Mouse (Mus musculus): ENCODE measurements around the gene Rnf220.

Gene Rnf220

DNA sequence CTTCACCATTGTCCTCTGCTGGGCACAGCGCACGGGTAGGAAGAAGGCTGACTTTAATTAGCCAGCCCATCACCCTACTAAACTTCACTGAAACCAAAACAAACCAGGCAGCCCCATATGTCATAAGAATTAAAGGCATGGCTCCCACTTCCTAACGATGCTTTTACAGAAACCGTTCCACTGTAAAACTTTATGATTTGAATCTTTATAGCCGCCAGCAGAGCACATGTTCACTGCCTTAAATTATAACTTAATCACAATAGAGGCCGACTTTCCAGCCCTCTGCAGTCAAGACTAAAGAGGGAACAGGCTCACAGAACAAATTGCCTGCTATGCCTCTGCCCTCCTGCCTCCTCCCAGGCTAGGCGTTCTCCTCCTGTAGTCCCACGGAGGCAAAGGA lies 62.5 kb downstream of the Rnf220 start:
- no peak for DNase-seq

DNA sequence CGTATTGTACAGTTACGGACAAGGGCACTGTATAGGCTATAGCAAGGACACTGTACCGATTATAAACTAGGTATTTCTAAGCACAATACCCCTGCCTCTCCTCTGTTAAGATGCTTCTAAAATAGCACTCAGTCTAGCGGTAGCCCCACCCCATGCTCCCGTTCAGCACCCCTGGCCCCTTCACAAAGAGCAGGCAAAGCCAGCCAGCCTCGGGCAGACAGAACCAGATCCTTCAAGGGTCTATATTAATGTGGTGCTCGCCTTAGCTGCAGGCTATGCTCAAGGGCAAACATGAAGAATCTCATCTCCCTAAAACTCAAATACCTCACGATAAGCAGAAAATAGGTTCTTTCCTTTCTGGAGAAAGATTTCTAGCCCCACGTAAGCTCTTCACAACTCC lies 67.2 kb downstream of the Rnf220 start:
- DNase-seq, result no peak

DNA sequence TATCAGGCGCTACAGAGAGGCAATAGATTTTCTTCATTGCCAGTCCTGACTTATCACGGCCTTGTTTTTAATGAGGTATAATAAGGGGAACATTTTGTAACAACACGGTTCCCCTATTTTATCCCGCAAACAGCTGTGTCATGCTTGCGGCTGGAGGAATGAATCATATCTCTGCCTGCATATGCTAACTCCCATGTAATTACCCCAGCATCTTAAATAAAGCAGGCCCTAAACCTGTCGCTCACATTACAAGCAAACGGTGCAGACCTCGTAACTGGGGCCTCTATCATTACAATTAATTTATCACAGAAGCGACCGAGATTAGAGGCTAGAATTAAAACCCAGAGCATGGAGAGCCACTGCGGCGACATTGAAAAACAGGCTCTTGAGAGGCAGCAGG lies 69.3 kb downstream of the Rnf220 start:
- no peak for DNase-seq

DNA sequence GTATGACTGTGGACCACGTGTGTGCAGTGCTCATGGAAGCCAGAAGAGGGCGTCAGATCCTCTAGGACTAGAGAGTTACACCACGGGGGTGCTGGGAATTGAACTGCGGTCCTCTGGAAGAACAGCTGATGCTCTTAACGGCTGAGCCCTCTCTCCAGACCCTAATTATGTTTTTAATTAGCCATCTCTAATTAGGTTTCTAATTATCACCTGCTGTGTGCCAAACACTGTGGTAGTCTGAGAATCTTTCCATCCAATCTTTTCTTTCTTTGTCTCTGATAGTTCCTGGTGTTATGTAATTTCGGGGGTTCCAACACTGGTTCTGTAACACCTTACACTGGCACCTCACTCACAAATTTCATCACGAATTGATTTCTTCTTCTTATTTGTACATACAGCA lies 75.8 kb downstream of the Rnf220 start:
- DNase-seq, result no peak

DNA sequence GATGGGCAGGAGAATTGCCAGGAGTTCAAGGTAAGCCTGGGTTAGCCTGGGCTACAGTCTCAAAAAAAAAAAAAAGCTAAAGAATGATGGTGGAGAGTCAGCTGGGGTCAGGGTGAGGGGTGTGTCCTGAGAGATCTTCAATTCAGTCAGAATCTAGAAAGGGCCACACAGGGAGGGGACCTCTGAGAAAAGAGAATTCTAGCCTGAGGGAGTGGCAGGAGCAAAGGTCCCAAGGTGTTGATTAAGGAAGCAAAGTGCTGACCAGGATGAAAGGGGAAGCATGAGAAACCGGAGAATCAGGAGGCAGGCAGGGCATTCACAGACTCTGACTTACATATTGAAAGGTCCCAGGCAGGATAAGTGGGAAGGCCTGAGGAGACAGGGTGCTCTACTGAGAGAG lies 80.0 kb downstream of the Rnf220 start:
- DNase-seq, result no peak

DNA sequence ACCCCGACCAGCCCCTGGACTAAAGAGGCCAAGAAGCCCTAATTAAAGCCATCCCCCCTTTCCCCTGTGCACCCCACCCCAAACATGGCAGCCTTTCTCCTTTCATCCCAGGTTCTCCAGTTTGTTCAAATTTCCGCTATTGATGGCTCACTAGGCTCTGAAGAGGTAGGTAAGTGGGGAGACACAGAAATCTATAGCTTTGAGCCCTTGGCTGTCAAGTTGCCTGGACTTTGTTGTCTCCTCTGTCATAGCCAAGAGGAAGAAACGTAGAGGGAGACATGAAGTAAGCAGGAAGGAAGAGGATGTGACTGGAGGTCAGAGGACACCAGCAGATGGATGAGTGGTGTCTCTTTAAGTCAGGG lies 86.8 kb downstream of the Rnf220 start:
- DNase-seq, result no peak

DNA sequence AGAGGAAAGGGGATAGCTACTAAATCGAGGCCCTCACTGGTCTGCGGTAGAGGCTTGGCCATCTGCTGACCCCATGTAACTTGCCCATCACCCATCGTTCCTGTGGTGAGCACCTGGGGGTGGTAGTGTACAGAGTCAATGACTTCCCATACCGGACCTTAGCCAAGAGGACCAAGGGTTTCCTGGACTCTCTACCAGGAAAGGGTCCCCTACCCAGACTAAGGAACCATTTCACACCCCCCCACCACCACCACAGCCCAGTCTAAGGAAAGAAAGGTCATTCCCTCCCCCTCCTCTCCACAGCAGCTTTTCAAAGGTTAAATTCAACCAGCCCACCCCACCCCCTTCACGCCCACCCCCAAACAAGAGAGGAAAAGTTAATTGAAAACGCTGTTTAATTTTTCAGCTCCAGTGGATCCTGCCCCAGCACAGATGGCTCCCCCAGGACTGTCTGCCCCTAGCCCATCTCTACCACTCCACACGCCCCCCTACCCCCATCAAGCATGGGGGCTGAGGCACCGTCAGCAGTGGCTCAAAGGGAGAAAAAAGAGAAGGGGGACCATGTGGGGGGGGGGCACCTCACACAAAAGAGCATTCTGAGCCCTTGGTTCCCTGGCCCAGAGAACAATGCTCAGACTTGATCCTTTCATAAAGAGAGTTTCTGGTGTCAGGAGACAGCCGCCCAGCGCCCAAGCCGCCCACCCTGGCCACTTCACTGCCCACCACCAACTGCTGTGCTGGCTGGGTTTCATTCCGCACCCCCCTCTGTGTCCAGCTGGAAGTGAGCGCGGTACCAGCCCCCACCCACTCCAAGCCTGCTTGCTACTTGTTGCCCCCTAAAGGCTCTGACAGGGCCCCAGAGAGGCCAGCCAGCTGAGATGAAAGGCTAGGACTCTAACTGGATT lies 87.5 kb downstream of the Rnf220 start:
- no peak for DNase-seq

DNA sequence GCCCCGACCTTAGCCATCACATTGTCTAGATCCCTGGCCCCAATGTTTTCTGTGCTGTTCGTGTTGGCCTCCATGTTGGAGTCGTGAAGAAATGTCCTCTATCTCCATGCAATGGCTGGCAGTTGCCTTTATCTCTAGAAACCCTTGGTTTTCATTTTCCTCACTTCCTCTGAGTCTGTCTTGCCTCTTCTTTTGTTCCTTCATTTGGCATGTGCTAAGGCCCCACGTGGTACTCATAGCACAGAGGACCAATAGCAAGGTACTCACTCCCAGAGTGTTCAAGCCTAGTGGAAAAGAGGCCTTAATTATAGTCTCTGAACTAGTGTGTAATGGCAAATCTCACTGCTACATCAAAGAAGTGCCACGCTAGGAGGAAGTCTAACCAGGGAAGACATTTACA lies 88.9 kb downstream of the Rnf220 start:
- no peak for DNase-seq

DNA sequence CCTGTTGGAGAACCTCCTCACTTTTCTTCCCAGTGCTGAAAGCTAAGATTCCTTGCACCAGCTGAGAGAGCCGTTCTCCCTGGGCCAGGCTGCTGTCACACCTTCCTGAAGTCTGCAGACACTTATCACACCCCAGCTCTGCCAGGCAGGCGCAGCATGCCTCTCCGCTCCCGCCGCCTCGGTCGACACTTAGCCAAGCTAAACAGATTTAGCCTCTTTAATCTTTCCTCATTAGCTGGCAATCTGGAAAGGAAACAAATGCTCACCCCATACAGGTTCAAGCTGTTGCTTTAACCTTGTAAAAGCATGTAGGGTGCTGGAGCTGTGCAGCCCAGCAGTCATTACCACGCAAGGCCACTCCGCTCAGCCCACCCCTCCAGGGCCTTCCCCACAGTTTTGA lies 90.9 kb downstream of the Rnf220 start:
- no peak for DNase-seq

DNA sequence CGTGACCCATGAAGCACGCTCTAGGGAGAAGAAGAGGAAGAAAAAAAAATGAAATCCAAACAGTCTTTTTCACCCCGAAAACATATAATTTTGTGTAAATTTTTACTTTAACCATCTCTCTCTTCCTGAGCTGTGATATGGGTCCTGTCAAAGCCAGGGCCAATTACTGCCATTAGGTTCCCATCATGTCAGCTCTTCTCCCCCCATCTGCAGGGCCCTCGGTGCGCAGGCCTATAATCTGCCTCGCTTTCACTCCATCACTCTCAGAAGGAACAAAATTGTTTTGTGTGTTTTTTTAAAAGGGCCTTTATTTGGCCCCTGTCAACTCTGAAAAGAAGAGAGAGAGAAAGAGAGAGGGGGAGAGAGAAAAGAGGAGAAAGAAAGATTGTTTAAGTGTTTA lies 91.6 kb downstream of the Rnf220 start:
- no peak for DNase-seq

DNA sequence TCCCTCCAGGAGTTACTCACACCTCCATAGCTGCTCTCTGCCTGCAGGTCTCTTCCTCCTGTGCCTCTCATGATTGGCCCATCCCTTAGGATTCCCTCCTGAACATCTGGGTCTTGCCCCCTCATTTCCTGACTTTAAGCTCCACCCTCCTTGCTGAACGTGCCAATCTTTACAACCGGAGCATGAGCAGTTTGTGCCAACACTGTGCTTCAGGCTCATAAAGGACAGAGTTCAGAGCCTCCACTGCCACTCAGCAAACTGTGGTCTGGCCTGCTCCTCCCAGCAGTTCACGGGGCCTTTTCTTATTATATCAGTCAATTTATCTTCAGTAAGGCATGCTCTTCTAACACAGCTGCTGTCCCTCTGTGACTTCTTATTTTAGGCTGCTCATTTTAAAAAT lies 93.4 kb downstream of the Rnf220 start:
- DNase-seq, result no peak

DNA sequence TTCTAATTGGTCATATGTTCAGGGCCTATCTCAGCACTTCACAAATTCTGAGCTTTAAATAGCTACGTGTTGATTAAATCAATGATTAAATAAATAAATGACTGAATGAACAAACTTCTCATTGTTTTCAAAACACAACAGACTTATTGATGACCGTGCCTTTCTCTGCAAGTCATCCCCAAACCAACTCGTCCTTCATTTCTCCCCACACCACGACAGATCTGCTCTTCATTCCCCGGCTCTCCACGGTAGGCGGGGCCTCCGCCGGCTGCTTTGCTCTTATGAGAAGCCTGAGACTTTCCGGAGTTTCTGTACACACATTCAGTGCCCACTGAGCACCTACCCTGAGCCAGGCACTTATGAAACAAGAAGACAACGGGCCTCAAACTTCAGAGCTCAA lies 99.7 kb downstream of the Rnf220 start:
- DNase-seq, result no peak

DNA sequence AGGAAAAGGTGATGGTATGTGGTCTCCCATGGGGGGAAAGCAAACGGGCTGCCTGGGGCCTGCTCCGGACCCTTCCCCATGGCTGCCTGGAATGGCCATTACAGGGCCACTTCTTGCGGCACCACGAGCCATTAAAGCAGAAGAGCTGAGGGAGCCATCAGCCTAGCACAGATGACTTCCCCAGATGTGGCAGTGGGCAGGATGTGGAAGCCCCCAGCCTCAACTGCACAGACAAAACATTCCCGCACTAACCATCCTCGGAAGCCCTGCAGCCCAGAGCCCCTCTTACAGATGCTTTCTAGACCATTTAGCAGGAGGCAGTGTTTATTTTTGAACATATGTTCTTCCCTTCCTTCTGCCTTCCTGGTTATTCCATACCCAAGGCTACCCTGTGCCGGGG lies 103.8 kb downstream of the Rnf220 start:
- DNase-seq, result no peak

DNA sequence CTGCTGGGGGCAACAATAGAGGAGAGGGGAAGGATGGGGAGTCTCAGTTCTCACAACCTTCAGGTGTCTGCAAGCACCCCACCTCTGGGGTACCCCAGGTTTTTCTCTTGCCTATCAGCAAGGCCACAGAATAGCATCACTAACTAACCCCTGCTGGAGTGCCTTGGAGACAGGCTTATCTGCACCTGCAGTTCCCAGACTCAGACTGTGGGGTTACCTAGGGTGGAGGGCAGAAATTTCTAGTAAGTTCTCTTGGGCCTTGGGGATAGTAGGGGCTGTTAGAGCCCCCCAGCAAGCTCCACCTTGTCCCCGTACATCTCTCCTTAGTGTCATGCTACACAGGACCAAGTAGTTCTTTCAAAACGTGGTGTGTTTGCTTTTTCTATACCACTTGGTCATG lies 104.5 kb downstream of the Rnf220 start:
- no peak for DNase-seq

DNA sequence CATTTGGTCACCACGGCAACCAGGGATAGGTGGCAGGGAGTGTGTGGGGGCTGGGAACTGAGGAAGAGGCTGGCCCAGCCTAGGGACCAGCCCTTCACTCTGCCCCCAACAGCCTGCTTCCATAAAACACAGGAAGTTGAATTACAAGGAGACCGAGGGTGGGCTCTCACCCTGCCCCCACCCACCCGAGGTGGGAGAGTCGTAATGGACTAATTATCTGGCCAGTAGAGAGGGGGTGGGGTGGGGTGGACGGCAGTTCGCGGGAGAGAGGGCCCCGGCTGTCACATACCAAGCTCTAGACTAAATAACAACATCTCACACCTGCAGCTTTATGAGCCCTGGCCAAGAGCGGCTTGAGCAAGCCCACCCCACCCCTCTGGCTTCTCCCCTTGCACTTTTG lies 104.9 kb downstream of the Rnf220 start:
- DNase-seq, result no peak

DNA sequence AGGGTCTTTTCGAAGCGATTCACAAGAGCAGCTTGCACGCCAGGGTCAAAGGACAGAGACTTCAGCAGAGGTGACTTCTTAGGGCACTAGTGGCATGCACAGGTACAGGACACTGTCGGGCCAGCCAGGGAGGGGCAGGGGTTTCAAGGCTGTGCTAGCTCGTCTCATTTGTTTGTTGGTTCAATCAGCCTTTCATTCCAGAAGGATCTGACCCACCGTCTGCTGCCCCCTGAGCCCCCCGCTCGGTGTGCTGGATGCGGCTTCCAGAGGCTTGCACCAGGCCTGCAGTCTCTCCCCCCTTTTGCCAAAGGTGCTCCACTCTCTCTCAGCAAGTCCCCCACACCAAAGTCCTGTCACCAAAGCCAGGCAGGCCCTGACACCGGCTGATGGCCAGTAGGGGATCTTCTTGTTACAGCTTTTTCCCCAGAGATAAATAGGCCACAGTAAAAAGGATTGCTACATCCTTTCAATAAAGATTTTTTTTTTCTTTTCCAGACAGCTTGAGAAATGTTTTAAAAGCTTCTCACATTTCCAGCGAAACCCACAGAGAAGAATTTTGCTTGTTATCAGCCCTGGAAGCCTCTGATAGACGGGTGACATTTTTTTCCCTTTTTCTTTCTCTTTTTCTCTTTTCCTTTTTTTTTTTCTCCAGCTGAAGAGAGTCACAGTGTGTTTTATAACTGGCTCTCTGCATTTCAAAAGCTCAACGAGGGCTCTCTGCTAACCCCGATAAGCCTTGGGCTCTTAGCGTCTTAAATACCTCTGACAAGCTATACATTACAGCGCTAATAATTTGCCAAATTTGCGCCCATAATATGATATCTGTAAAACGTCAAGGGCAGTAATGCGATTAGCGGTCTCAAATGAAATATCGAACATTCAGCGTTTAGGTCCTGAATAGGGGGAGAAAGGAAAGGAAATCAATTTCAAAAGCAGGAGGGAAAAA lies 105.7 kb downstream of the Rnf220 start:
- DNase-seq, result no peak

DNA sequence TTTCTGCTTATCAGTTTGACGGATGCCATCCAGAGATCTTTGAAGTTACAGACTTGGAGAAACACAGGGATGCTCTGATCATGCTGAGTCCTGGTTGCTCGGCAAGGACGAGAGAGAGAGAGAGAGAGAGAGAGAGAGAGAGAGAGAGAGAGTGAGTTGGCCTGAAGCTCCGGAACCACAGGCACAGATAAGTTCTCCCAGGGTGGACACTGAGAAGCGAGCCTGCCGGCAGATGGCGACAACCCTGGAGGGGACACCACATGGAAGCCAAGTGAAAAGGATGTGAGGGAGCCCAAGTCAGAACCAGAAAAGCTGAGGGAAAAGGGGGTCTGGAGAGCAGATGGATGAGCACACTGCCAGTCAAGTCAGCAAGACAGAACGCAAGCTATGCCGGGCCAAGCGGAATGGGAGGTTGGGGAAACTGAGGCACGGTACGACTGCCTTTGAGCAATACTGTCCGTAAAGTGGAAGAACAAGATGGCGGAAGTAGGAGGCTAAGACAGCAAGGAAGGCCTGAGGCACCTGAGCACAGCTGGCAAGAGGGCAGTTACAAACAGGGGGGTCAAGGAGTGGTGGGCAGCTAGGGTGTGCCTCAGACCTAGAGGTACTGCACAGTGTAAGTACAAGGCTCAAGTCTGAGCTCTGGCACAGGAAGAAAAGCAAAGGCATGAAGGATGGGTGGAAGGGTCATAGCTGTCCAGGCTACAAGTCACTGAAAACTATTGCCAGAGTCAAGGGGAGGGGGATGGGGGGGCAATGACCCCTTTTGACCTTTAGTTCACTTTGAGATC lies 107.4 kb downstream of the Rnf220 start:
- DNase-seq, result no peak

DNA sequence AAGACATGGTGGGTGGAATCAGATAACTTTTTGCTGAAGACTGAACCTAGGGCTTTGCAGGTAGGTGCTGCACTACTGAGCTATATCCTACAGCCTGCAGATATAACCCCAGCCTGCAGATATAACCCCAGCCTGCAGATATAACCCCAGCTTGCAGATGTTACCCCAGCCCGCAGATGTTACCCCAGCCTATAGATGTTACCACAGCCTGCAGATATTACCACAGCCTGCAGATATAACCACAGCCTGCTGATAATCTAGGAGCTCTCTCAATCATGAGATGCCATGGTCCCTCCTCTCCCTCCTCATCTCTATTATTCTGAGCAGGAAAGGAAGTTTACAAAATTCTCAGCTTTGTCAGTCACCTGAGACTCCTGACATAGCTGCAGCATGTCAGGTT lies 111.6 kb downstream of the Rnf220 start:
- DNase-seq, result no peak

DNA sequence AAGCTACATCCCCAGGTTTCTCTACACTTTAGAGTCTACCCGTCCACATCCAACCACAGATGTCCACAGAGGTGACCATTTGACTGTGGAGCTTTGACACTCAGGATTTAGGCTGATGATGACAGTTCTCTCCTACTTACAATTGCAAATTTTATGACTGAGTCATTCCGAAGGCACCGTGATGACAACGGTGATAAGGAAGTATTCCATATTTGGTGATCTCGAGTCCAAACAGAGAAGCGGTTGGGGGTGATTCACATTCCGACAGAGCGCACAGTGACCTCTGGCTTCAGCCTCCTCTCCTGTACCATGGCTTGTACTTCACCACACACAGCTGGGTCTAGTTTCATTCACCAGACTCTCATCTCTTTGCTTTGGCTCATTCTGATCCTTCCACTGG lies 115.0 kb downstream of the Rnf220 start:
- no peak for DNase-seq

DNA sequence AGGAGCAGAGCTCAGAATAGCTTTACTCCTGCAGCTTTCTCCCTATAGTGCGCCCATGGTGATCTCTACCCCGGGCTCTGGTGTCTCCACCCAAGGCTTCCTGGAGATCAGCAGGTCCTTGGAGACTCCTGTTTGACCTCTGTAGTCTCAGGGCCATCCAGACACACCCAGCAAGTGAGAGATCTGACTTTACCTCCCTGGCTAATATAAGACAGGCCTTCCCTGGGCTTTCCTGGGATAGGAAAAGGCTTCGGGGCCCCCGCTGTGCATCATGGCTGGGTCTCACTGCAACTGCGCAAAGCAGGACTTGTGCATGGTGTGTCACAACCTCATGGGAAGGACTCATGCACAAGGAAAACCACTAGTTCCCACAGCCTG lies 116.3 kb downstream of the Rnf220 start:
- no peak for DNase-seq

DNA sequence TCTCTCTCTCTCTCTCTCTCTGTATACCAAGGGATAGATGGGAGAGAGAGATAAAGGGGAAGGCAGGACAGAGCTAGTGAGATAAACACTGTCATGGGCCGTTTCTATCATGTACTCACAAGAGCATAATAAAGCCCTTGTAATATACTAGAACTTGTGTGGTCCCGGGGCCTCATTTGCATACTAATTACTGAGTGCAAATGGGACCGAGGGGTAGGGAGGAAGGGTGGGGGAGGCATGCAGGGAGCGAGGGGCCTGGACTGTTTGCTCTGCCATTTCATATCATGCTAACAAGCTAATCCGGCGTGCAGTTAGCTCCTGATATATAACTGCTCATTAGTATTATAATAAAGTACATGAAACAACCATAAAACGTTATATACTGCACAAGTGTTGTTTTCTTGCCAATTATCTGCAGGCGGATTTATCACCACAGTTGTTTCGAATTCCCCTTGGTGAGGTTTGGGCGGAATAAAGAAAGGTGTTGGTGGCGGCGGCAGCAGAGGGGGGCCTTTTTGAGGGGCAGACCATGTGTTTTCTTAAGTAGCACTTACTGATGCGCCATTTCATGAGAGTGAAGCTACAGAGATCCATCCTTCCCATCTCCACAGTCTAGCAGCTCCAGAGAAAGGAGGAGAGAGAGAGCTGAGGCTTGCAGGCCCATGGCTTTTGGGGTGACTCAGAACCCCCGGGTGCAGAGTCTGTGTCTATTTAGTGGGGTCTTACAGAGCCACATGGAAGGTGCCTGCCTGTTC lies 116.9 kb downstream of the Rnf220 start:
- no peak for DNase-seq

DNA sequence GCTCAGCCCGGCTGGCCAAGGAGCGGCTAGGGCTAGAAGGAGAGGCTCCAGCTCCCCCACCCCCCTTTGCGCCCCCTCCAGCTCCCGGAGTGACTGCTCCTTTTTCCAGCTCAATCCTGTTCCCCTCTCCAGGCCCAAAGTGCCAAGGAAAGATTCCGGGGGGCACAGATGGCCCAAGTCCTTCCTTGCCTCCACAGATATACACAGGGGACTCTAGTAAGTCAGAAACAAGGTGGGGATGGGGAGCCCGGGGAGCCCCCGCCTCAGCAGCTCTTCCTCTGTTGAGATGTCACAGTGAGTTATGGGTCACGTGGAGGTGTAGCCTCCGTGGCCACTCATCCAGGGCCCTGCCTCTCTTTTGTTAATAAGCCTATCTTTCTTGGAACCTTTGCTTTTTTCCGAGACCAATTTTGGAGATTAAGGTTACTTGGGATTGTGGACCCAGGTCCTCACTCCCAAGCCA lies 122.7 kb downstream of the Rnf220 start:
- no peak for DNase-seq
